Mouse (Mus musculus): ENCODE data around the gene Mars. TPM values are rescaled to one million over a fixed set of nuclear protein-coding genes. Genes with fewer than 3 reads are reported as not detected.

Mars gene
- total and polyA plus RNA-seq, 3 experiments = 147 to 195 TPM; not detected in 1

DNA sequence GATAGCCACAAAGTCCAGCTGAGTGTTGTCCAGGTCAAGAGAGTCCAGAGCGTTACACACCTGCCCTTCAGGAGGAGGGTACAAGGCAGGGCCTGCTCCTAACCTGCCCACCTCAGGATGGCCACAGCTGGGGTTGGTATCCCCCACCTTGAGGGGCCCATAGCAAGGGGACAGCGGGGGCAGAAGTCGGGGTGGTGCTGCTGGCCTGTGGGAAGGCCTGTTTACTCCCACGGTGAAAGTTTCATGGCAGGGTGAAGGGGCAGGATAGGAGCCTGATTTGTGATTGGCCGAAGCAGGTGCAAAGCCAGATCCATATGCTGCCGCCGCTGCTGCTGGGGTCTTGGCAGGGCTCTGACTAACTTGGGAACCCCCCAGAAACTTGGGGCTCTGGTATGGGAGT, 18.6 kb upstream of the Mars start:
- H3K4me1 ChIP-seq (ENCODE audit: control insufficient read depth in 1 of 2, insufficient read depth in 2 of 2, low read length in 2 of 2) = no peaks in the 10 kb centered on the region
- TF ChIP-seq USF2 (IDR thresholded peaks at IDR 0.05; ENCODE audit: borderline replicate concordance in 1 of 2, insufficient read depth in 1 of 2, low read depth in 1 of 2, low read length in 2 of 2) = no peak

DNA sequence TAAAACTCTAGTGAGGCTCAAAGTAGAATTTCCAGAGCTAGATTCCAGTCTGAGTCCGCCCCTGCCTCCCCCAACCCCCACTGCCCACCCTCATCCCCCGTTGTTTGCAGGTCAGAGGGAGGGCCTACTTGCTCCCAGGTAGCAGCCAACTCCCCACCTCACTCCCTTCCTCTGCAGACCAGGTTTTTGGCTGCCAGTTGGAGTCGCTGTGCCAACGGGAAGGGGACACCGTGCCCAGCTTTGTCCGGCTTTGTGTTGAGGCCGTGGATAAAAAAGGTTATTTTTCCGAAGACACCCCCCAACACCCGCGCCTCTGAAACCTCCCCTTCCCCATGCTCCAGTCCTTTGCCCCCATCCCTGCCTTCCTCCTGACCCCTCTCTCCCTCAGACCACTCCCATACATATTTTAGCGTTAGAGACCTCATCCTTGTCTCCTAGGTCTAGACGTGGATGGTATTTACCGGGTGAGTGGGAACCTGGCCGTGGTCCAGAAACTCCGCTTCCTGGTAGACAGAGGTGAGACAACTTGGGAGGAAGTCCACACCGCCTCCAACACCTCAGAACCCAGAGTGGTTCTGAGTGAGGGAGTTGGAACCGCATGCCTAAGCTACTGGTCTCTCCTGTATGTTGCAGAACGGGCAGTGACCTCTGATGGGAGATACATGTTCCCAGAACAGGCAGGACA, 16.0 kb upstream of the Mars start:
- Histone ChIP-seq H3K9ac (ENCODE audit: control insufficient read depth, low read depth, low read length, poor library complexity, severe bottlenecking) (no peak overlapping the region), H3K4me1 (ENCODE audit: control insufficient read depth in 1 of 2, insufficient read depth in 2 of 2, low read length in 2 of 2) (peaks cover 8 to 12% of the 10 kb centered on the region in 2 experiments), H3K4me3 (ENCODE audit: control insufficient read depth in 1 of 2, insufficient read depth in 1 of 2, low read depth in 2 of 2, low read length in 2 of 2) (no peak overlapping the region), H3K36me3 (ENCODE audit: control insufficient read depth in 1 of 2, insufficient read depth in 2 of 2, low read length in 2 of 2) (peaks cover 0 to 6% of the 10 kb centered on the region in 2 experiments; a peak in 2 of 4 replicates), H3K79me2 (ENCODE audit: control insufficient read depth, insufficient read depth, low read length, poor library complexity) (peaks cover 2% of the 10 kb centered on the region; the same call in 1 of the 2 replicates), H3K9me3 (replicated peaks; ENCODE audit: insufficient read depth, low read length) (no peaks in the 10 kb centered on the region), H3K27ac (ENCODE audit: control insufficient read depth, low read depth, low read length) (no peak overlapping the region), H3K27me3 (ENCODE audit: control insufficient read depth in 1 of 2, insufficient read depth in 2 of 2, low read length in 2 of 2) (no peaks in the 10 kb centered on the region)
- no peak for DNase-seq (ENCODE audit: low read depth, low spot score)
- no peak for TF ChIP-seq POLR2AphosphoS5 (IDR thresholded peaks at IDR 0.05; ENCODE audit: borderline replicate concordance, low read depth, low read length)
- no peak for TF ChIP-seq TCF12 (IDR thresholded peaks at IDR 0.05; ENCODE audit: low read depth, low read length)
- TF ChIP-seq CHD1 (IDR thresholded peaks at IDR 0.05; ENCODE audit: low read depth, low read length) = no peak
- TF ChIP-seq RAD21 (IDR thresholded peaks at IDR 0.05; ENCODE audit: low read depth, low read length) = no peak
- TF ChIP-seq RCOR1 (IDR thresholded peaks at IDR 0.05; ENCODE audit: low read depth, low read length) = no peak
- TF ChIP-seq ZMIZ1 (IDR thresholded peaks at IDR 0.05; ENCODE audit: low read depth, low read length) = no peak
- no peak for TF ChIP-seq EP300 (IDR thresholded peaks at IDR 0.05; ENCODE audit: low read depth in 1 of 2, low read length in 2 of 2)
- no peak for TF ChIP-seq NELFE (IDR thresholded peaks at IDR 0.05; ENCODE audit: low read depth, low read length)
- TF ChIP-seq MAFK (IDR thresholded peaks at IDR 0.05; ENCODE audit: borderline replicate concordance, low read depth, low read length) = no peak
- TF ChIP-seq MYB (IDR thresholded peaks at IDR 0.05; ENCODE audit: low read depth, low read length) = no peak
- no peak for TF ChIP-seq GATA1 (IDR thresholded peaks at IDR 0.05; ENCODE audit: low read depth, low read length)
- TF ChIP-seq KAT2A (conservative IDR thresholded peaks at IDR 0.05; ENCODE audit: low read depth, low read length) = no peak
- no peak for TF ChIP-seq ZKSCAN1 (IDR thresholded peaks at IDR 0.05; ENCODE audit: low read depth, low read length)
- TF ChIP-seq HCFC1 (IDR thresholded peaks at IDR 0.05; ENCODE audit: low read depth, low read length) = no peak
- TF ChIP-seq MEF2A (IDR thresholded peaks at IDR 0.05; ENCODE audit: extremely low read depth, insufficient replicate concordance, low read depth, low read length, poor library complexity, severe bottlenecking) = no peak
- no peak for TF ChIP-seq MAX (IDR thresholded peaks at IDR 0.05; ENCODE audit: low read length)
- TF ChIP-seq NRF1 (IDR thresholded peaks at IDR 0.05; ENCODE audit: insufficient read depth, low read depth, low read length, poor library complexity, severe bottlenecking) = no peak
- TF ChIP-seq SIN3A (IDR thresholded peaks at IDR 0.05; ENCODE audit: low read length) = no peak
- TF ChIP-seq ZC3H11A (IDR thresholded peaks at IDR 0.05; ENCODE audit: low read depth, low read length) = no peak
- TF ChIP-seq UBTF (IDR thresholded peaks at IDR 0.05; ENCODE audit: borderline replicate concordance, insufficient read depth, low read depth, low read length) = no peak

More for the DNA sequence above, 18.6 kb upstream of the Mars start:
- no peaks in the 10 kb centered on the region for H3K36me3 ChIP-seq (ENCODE audit: control insufficient read depth in 1 of 2, insufficient read depth in 2 of 2, low read length in 2 of 2)
- no peak overlapping the region for H3K9ac ChIP-seq (ENCODE audit: control insufficient read depth, low read depth, low read length, poor library complexity, severe bottlenecking)
- H3K27ac ChIP-seq (ENCODE audit: control insufficient read depth, low read depth, low read length) = no peak overlapping the region
- no peaks in the 10 kb centered on the region for H3K27me3 ChIP-seq (ENCODE audit: control insufficient read depth in 1 of 2, insufficient read depth in 2 of 2, low read length in 2 of 2)
- no peak for DNase-seq (ENCODE audit: low read depth, low spot score)
- no peaks in the 10 kb centered on the region for H3K79me2 ChIP-seq (ENCODE audit: control insufficient read depth, insufficient read depth, low read length, poor library complexity)
- no peak overlapping the region for H3K4me3 ChIP-seq (ENCODE audit: control insufficient read depth in 1 of 2, insufficient read depth in 1 of 2, low read depth in 2 of 2, low read length in 2 of 2)
- no peaks in the 10 kb centered on the region for H3K9me3 ChIP-seq (replicated peaks; ENCODE audit: insufficient read depth, low read length)
